Mouse (Mus musculus): ENCODE data around the gene Pxn. TPM values are rescaled to one million over a fixed set of nuclear protein-coding genes. Genes with fewer than 3 reads are reported as not detected.

Pxn gene
- total RNA-seq, 2 experiments from 2014 or later, result 77.6 to 82.4 TPM

- no peak for DNase-seq (ENCODE audit: low spot score in 2 of 2)
Observed at GRCm38 (mm10) chr5:115548501-115549285, 42.2 kb downstream of the Pxn start.

- no peak for DNase-seq (ENCODE audit: low spot score in 2 of 2)
Observed at GRCm38 (mm10) chr5:115550482-115551005, 44.1 kb downstream of the Pxn start.

DNA sequence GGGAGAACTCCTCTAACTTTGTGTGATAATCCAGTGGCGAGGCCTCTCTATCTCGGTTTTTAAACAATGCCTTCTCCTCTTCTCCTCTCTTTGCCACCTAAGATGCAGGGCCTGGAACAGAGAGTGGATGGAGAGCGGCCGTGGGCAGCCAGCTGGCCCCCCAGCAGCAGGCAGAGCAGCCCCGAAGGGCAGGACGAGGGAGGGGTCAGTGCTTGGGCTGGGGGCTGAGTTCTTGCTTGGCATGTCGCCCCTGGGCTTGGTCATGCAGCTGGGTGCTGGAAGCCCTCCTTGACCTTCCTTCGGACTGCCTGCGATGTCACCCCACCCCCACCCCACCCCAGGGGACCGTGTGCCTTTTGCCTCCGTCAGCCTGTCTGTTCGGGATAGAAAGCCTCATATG is 44.9 kb downstream of the Pxn start:
- no peak for DNase-seq (ENCODE audit: low spot score in 2 of 2)

DNA sequence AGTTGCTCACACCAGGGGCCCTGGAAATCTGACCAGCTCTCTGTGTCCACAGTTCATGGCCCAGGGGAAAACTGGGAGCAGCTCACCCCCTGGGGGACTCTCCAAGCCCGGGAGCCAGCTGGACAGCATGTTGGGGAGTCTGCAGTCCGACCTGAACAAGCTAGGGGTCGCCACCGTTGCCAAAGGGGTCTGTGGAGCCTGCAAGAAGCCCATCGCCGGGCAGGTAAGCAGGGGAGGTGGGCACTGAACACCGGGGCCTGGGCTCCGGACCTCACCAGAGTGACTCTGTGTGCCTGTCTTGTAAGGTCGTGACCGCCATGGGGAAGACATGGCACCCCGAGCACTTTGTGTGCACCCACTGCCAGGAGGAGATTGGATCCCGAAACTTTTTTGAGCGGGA is 45.3 kb downstream of the Pxn start:
- DNase-seq (ENCODE audit: low spot score in 2 of 2), result no peak

DNA sequence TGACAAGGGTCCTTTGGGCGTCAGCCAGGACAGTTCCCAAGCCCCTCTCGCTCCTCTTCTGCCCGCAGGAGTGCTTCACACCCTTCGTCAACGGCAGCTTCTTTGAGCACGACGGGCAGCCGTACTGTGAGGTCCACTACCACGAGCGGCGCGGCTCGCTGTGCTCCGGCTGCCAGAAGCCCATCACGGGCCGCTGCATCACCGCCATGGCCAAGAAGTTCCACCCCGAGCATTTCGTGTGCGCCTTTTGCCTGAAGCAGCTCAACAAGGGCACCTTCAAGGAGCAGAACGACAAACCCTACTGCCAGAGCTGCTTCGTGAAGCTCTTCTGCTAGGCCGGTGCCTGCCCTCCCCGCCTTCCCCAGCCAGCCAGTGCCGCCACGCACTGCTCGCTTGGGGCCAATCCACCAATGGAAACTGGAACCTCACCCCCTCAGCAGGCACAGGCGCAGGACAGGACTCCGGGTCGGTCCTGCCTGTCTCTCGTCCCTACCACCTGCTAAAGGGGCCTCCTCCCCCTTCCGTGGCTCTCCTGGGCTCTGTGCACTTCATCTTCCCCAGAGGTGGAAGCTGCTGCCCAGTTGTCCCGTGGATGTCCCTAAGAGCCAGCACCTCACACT is 47.4 kb downstream of the Pxn start:
- DNase-seq (ENCODE audit: low spot score in 2 of 2), result no peak

- DNase-seq (ENCODE audit: low spot score in 2 of 2), result no peak
Observed at GRCm38 (mm10) chr5:115554536-115555291, 48.2 kb downstream of the Pxn start.

- DNase-seq (ENCODE audit: low spot score in 2 of 2), result no peak
Observed at GRCm38 (mm10) chr5:115556217-115556616, 49.7 kb downstream of the Pxn start.

GRCm38 (mm10) chr5:115558182-115558794 is 51.8 kb downstream of the Pxn start:
- no peak for DNase-seq (ENCODE audit: low spot score in 2 of 2)

- peak; percentile 99 for DNase-seq (ENCODE audit: low spot score in 2 of 2)
Observed at GRCm38 (mm10) chr5:115559237-115560101, 53.0 kb downstream of the Pxn start, which contains the start of gene Rplp0. TSS of gene Rplp0 (plus strand) at chr5:115559467.

GRCm38 (mm10) chr5:115560336-115560905 is 53.9 kb downstream of the Pxn start:
- DNase-seq (ENCODE audit: low spot score in 2 of 2), result no peak

- DNase-seq (ENCODE audit: low spot score in 2 of 2), result no peak
Observed at GRCm38 (mm10) chr5:115563771-115564585, 57.5 kb downstream of the Pxn start.

DNA sequence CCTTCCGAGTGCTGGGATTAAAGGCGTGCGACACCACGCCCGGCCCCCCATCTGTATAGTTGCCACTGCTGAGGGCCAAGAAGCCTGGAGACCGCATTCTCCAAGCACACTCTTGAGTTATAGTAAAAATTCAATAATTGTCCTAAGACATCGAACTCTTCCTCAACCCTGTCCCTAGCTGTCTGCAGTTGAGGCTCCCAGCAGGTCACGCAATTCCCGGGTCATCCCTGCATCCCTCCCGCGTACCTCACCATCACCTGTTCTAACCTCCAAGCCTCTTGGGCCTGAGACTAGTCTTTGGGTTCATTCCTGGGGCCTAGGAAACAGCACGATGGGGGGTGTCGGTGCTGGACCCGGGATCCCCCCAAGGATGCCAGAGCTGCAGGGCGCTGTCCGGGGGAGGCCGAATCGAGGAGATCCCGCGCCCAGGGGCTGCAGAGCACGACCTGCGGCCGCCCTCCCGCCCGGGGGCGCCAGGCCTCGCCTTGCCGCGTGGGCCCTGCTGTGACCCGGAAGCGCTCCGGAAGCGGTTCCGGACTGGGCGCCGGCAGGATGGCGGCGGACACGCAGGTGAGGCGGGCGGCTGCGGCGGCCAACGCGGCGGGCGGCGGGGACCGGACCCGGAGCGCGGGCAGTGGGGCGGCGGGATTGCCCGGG is 58.4 kb downstream of the Pxn start, which contains the start of gene Gcn1l1:
Gene Gcn1l1 (plus strand): TSS at position 518 of the 657 bp plus-strand sequence.
- peak in 1 of 2 experiments; percentile 57 for DNase-seq (ENCODE audit: low spot score in 2 of 2)

DNA sequence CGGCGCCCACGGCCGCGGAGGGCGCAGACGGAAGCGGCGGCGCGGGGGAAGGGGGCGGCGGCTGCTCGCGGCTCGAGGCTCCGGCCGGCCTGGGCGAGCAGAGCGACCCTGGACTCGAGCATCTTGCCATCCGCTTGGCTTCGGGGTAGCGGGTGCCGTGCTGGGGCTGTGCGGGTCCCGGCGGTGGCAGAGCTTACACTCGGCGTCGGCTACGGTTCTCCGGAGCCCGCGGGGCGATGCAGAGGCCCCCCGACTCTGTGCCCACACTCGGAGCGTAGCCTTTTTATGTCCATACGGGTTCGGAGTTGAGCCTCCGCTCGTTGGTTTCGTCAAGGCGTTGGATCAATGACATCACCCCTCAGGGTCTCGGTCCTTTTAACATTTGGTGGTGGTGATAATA is 58.9 kb downstream of the Pxn start:
- no peak for DNase-seq (ENCODE audit: low spot score in 2 of 2)

DNA sequence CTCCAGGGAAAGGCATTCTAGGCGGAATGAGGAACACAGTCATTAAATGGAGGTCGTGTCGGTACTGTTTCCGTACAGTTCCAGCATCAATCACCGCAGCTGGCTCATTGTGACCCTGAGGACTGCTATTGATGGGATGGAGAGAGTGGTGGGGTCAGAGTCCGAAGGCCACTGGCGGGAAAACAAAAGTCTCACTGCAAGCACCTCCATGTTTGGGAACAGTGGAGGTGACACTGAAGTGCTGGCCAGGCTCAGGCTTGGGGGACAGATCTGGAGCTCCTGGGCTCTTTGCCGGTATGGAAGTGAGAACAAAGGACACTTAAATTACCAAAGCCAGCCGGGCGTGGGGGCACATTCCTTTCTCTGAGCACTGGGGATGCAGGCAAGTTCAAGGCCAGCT is 62.2 kb downstream of the Pxn start:
- DNase-seq (ENCODE audit: low spot score in 2 of 2), result no peak

DNA sequence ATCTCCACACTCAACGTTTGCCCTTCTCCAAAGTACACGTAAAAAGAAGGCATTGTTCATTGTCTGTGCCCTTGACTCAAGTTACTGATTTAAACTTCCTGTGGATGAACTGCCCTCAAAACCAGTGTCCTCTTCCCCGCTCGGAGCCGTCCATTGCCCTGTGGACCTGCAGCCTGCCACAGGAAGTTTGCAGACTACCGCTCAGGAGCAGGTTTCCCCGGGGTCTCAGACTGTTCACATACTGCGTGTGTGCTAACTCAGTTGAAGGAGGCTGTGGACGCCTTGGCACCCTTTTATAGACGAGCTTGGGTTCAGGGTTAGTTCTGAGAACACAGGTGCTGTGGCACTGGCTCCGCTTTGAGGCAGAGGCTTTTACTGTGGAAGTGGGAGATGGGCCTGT is 62.8 kb downstream of the Pxn start:
- DNase-seq (ENCODE audit: low spot score in 2 of 2), result no peak

DNA sequence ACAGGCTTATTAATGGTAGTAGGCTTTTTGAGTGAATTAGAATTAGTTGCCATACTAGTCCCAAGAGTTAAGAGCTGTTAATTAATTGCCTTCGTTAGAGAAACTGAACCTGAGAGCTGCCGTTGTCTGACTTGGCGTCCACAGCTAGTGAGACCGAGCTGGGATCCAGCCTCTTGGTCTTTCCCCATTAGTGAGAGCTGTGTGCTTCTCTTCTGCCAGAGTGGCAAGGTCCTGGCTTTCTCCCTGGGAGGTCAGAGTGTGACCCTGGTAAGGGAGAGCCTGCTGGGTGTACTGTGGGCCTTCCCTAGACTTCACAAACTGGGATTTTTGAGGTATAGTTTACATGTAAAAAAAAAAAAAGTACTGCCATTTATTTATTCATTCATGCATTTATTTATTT is 63.2 kb downstream of the Pxn start:
- DNase-seq (ENCODE audit: low spot score in 2 of 2), result no peak

GRCm38 (mm10) chr5:115571086-115571485 is 64.6 kb downstream of the Pxn start:
- DNase-seq (ENCODE audit: low spot score in 2 of 2), result no peak
